Mouse (Mus musculus): ENCODE measurements around the gene Zmynd11.

Zmynd11 gene

DNA sequence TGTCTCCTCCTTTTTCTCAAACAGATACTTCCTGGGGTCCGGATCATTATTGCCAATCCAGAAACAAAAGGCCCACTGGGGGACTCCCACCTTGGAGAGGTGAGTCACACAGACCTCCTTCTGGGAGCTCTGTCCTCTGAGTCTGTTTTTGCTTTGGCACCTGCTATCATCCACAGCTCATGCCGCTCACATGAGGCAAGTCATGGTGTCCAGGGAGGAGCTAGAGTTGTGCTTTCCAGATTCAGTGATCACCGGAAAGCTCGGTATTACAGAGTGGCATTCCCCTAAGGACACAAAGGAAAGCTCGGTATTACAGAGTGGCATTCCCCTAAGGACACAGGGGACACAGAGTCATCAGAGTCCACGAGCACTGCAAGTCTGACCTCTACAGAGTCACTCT lies 108.5 kb downstream of the Zmynd11 start:
- DNase-seq (ENCODE audit: low spot score in 2 of 2) = no peak

DNA sequence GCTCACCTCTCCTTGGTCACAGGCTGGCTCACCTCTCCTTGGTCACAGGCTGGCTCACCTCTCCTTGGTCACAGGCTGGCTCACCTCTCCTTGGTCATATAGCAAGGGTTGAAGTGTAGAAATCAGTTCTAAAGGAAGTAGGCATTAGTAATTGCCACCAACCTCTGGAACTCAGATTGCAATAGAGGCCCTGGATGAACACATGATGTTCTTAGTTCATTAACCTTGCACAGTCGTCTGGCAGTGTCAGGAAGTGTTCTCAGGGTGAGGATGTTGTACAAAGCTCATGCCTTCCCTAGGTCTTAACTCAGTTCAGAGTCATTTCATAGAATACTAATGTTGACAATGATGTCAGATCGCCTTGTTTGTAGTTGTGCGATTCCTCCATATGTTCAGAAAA lies 112.1 kb downstream of the Zmynd11 start:
- no peak for DNase-seq (ENCODE audit: low spot score in 2 of 2)

GRCm38 (mm10) chr13:9650580-9650979 lies 114.5 kb downstream of the Zmynd11 start:
- DNase-seq (ENCODE audit: low spot score in 2 of 2) = no peak

GRCm38 (mm10) chr13:9649894-9650293 lies 115.2 kb downstream of the Zmynd11 start:
- DNase-seq (ENCODE audit: low spot score in 2 of 2) = no peak

DNA sequence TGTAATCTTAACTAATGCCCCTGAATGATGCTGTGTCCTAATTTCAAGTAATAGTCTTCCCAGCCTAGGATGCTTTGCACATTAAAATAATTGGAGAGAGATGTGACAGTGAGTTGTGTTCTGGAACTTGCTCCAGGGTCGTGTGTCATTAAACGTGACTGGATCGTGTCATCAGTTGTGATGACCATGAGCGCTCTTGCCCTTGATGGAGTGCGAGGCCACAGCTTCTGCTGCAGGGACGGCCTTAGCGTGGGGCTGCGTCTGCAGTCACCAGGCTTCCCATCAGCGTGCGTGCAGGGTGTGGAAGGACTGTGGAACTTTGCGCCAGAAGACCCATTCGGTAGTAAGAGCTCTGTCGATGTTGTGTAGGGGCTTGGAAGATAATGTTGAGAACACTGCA lies 116.4 kb downstream of the Zmynd11 start:
- no peak for DNase-seq (ENCODE audit: low spot score in 2 of 2)

- DNase-seq (ENCODE audit: low spot score in 2 of 2) = no peak
Measured at GRCm38 (mm10) chr13:9637949-9638348, 127.2 kb downstream of the Zmynd11 start.

- DNase-seq (ENCODE audit: low spot score in 2 of 2) = peak in 1 of 2 experiments; percentile 10
Measured at GRCm38 (mm10) chr13:9636505-9636904, 128.6 kb downstream of the Zmynd11 start.

- DNase-seq (ENCODE audit: low spot score in 2 of 2) = no peak
Measured at GRCm38 (mm10) chr13:9635951-9636350, 129.2 kb downstream of the Zmynd11 start.

Measured in cerebellum, postnatal 4 days (tissue).